Mouse (Mus musculus) liver, adult (tissue): Measurements from ENCODE around the gene 1500009L16Rik.

ENCODE experiments used
- GATA4 ChIP-seq: IDR thresholded peaks from 2 replicates; pipeline ENCODE4 v1.6.1; 2014; ENCODE audit warnings: mild to moderate bottlenecking, low read length; ENCODE audit not compliant: insufficient replicate concordance

Gene 1500009L16Rik

DNA sequence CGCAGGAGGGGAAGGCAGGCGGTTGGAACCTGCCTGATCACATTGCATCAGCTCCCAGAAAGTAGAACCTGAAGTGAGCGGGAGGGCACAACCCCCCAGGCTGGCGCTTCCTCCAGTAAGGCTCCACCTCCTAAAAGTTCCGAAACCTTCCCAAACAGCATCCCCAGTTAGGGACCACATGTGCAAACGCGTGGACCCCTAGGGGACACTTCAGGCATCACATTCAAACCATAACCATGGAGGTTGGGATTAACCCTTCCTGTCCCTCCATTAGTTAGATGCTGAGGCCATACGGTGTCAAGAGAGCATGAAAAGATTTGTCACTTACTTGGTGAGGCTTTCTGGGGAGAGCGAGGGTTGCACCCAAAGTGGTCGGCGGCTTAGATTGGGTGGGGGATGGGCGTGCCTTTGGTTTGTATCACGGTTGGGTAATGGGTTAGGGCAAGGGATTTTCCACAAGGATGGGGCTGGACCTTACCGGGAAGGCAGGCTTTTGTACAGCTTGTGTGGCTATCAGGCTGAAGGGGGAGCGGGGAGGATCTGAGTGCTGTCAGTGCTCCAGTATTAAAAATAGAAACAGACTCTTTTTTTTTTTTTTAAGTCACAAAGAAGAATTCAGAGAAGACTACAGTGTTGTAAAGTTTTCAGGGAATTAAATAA, 16.5 kb downstream of the 1500009L16Rik start:
- TF ChIP-seq GATA4 = no peak

DNA sequence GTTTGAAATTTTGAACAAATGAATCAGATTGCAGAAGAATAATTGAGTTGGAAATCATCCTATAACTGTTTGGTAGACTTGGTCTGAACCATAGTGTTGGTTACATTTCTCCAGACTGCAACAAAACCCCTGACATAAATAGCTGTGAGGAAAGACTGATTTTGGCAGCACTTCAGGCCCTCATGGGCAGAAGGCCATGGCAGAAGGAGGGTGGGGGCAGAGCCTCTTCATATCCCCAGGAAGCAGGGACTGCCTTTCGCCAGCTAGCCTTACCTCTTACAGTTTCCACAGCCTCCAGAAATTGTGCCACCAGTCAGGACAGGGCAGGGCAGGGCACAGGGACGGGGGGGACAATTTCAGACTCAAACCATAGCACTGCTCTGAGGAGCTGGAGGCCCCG, 22.0 kb downstream of the 1500009L16Rik start:
- no peak for TF ChIP-seq GATA4

DNA sequence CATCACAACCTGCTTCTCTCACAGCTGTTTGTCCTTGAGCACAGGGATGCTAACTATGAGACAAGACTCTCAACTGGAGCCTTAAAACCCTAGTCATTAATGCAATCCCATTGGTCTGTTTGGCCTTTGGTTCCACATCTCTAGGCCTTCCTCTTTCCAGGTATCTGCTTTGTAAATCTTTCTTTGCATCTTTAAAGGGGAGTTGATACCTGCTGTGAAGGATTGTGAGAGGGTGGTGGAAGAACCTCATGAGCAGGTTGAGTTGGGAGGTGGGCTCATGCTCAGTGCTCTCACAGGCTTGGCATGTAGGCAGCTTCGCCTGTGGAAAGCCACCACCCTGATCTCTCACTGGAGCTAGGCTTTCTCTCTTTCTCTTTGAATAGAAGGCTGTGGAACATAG, 30.4 kb downstream of the 1500009L16Rik start:
- no peak for TF ChIP-seq GATA4

DNA sequence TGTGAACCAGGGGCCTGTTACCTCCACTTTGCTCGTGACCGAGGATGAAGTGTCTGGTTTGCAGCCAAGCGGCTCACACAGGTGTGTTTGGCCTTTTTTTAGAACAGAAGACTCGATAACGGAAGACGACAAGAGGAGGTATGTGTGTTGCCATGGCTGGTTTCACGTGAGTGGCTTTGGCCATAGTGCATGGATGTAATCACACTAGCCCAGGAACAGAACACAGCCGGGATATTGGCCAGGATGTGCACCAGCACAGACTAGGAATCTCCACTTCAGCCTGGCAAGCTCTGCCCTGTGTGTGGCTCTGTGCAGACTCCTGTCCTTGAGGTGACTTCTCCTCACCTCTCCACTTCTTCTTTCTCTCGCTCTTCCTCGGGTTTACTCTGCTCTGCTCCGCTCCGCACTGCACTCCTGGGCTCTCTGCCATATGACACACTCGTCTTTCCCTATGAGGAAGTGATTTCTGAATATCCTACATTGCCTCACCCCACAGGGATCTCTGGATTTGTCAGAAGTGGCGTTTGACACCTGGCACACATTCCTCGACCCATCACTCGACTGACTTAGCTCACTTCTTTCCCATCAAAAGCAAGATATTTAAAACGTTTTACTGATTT, 34.8 kb downstream of the 1500009L16Rik start:
- TF ChIP-seq GATA4 = no peak

DNA sequence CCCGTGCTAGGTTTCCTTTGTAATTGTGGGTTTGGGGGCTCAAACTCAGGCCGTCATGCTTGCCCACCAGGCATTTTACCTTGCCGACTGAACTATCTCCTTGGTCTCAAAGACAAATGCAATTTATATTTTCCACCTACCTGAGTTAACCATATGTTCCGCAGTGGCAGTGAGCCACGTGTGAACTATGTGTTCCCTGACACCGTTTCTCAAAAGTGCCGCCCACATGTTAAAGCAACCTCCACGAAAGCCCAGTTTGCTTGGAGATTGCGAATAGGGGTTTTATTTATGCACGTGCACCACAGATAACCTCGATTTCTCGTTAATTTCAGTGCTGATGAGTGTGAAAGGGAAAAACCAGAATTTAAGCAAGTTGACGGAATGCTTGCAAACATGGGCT, 36.1 kb downstream of the 1500009L16Rik start:
- TF ChIP-seq GATA4 = no peak

DNA sequence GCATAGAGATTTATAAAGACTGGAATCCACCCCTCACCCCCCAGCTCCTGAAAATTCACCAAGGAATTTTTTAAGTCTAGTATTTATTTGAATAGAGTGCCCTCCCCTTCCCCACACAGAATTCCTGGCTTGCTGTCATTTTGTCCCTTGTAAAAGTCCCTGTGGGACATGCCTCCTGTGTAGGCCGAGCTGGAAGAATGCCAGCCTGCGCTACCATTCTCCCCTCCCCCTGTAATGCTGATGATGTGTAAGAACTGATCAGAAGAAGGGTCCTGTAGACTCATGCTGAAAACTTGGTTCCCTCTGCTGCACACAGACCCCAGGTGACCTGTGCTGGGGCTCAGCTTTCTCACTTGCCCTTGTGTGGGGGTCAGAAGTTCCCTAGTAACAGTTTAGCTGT, 37.9 kb downstream of the 1500009L16Rik start:
- TF ChIP-seq GATA4 = no peak

DNA sequence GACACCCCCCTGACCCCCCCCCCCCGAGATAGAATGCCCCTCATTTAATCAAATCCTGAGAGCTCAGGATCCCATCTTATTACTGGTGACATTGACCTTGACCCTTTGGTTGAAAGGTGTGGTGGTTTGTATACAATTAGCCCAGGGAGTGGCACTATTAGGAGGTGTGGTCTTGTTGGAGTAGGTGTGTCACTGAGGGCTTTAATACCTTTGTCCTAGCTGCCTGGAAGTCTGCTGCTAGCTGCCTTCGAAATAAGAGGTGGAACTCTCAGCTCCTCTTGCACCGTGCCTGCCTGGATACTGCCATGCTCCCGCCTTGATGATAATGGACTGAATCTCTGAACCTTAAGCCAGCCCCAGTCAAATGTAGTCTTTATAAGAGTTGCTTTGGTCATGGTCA, 41.2 kb downstream of the 1500009L16Rik start:
- no peak for TF ChIP-seq GATA4

DNA sequence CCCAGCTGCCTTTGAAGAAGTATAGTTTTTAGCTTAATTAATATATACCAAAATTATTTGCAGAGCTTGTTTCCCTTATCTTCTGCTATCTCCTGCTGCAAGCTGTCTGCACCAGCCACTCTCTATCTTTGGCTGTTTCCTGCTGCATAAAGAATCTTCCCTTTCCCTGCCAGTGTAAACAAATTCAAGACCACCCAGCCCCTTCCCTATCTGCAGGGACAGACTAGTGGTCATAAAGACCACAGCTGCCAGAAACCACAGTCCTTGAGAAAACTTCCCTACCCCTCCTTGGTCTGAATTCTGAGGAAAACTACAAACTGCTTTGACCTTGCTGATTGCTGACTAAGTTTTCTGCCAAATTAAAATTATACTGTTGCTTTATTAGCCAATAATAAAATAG, 44.2 kb downstream of the 1500009L16Rik start:
- no peak for TF ChIP-seq GATA4

DNA sequence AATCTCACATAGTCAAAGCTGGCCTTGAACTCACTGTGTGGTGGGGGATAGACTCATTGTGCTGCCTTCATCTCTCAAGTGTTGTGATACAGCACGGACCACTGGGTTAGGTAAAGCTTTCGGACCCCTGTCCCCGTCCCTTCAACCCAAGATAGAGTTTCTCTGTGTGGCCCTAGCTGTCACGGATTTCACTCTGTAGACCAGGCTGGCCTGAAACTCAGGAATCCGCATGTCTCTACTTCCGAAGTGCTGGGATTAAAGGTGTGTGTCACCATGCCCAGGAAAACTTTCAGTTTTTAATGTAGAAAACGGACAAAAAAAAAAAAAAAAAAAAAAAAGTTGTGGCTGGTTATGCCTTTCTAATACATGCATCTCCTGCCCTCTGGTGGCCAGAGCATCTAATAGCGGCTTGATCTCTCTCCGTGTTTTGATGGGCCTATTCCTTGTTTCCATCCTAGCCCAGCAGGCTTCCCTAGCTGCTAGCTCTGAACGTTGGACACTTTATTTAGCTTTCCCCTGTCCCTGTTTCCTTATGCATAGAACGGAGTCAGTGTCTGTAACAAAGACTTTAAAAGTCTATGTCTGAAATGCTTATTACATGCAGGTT, 53.7 kb downstream of the 1500009L16Rik start:
- no peak for TF ChIP-seq GATA4

DNA sequence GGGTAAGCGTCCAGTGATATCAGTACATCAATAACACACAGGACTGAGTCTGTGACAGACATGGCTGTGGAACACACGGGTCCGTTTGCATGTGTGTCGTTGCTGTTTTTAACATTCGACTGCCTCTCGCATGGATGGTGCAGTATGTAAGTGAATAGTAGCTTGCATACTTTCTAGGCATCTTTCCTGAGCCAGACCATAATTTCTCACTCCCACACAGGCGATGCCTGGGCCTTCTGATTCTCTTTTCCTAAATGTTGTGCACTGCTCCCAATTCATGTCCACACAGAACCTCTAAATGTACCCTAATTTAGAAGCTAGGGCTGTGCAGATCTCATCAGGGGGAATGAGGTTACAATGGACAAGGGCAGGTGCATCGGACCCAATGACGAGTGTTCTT, 54.6 kb downstream of the 1500009L16Rik start:
- TF ChIP-seq GATA4 = no peak

DNA sequence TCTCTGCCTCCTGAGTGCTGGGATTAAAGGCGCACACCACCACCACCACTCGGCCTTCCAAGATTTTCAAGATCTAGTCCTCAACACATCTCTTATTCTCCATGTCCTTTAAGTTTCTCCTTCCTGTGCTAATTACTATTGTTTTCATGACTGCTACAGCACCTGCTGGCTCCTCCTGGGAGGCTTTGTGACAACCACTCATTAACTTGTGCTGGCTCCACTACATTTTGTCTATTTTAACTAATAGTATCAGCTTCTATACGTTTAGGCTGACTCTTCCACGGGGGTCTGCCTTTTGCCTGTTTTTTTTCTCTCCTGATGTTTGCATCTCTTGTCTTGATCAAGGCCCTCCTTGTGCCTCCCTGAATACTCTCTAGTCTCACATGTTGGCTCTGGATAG, 59.2 kb downstream of the 1500009L16Rik start:
- TF ChIP-seq GATA4 = no peak

DNA sequence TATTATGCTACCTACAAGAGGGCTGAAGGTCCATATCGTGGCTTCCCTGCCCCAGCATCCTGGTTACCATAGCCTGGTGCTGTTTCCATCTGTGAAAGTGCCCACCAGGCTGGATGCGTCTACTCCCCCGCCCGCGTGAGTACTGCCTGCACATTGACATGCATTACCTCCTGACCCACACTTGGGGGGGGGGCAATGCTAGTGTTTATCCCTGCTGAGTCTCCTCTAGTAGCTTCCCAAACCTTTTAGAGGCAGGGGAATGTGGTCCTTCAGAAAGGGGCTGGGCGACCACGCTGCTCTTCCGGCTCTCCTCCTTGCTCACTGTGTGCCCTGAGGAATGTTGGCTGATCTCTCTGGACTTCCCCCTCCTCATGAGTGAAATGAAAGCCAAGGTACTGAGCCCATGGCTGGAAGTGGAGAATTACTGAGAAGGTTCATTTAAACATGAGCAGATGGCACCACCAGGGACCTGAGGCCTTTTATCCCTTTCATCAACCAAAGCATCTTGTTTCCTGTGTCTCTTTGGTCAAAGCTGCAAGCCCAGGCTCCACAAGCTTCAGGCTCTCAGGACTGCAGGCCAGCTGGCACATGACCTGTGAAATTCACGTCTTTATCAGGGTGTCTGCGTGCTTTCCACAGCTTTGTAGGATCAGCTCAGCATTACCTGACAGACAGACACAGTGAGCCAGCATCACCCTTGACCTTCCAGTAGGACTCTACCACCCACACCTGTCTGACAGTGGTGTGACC, 59.9 kb downstream of the 1500009L16Rik start:
- no peak for TF ChIP-seq GATA4

DNA sequence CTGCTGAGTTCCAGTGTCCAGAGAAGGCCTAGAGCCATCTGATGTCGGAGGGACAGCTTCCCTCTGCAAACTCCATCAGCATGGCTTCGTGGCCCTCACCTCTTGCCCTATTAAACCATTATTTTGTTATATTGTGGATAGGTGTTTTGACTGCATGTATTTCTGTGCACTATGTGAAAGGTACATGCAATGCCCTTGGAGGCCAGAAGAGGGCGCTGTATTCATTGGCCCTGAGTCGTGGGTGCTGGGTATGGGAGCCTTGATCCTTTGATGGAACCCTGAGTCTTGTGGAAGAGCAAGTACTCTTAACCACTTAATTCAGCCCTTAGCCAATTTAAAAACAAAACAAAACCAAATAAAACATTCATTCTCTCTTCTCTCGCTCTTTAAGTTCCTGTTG, 62.3 kb downstream of the 1500009L16Rik start:
- no peak for TF ChIP-seq GATA4

DNA sequence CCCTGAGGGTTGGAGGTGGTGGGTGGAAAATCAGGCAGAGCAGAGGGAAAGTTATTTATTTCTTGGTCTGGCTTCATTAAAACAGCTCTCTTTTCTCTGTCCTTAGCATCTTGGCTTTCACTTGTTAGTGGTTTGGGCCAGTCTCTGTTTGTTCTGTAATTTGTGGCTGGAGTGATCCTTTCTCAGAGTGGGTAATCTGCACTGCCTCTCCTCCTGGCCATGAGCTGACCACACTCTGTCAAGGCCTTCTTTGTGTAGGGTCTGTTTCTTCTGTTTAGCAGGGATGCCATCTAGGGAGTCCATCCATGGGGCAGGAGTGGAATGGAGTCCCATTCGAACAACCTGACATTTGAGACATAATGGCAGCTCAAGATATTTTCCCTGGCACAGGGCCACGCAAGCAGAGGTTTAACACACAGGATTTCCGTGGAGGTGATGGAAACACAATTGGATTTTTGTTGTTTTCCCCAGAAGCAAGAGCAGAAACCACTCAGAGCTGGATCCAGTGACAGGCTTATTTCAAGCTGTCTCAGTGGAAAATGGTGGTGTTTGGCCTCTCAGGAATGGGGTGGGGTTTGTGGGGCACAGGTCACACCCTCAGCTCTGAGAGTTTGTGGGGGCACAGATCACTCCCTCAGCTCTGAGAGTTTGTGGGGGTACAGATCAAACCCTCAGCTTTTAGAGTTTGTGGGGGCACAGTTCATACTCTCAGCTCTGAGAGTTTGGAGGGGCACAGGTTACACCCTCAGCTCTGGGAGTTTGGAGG, 63.1 kb downstream of the 1500009L16Rik start:
- TF ChIP-seq GATA4 = no peak

DNA sequence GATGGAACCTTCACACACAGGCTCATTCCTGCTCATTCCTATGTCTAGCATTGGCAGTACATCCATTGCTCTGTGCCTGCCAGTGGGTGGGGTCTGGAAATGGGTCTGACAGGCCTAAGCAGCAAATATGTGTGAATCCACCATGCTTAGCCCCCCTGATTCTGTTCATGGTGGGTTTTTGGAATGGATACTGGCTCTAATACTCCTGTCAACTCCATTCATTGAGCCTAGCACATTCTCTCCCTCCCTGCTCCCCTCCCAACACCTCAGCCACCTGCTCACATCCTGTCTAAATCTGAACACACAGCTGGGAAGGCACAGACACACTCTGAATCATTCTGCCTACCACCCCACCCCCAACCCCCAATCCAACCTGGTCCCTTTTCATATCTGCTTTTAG, 72.4 kb downstream of the 1500009L16Rik start:
- no peak for TF ChIP-seq GATA4
